Mouse (Mus musculus): ENCODE data around the gene Tnfrsf11a. TPM values are rescaled to one million over a fixed set of nuclear protein-coding genes. Genes with fewer than 3 reads are reported as not detected.

Gene Tnfrsf11a
- total RNA-seq, 2 experiments from 2014 or later, result 7.9 to 8.7 TPM

GRCm38 (mm10) chr1:105815736-105816135, 35.2 kb downstream of the Tnfrsf11a start:
- intact Hi-C loops (cut with DNase I), result no loop called here

GRCm38 (mm10) chr1:105819031-105819430, 38.5 kb downstream of the Tnfrsf11a start:
- intact Hi-C loops (cut with DNase I), result no loop called here
- DNase-seq (ENCODE audit: low spot score in 2 of 2), result no peak

More at GRCm38 (mm10) chr1:105815736-105816135, 35.2 kb downstream of the Tnfrsf11a start:
- no peak for DNase-seq (ENCODE audit: low spot score in 2 of 2)

GRCm38 (mm10) chr1:105819740-105820139, 39.2 kb downstream of the Tnfrsf11a start:
- intact Hi-C loops (cut with DNase I), result no loop called here
- DNase-seq (ENCODE audit: low spot score in 2 of 2), result no peak

GRCm38 (mm10) chr1:105824356-105824755, 43.8 kb downstream of the Tnfrsf11a start:
- intact Hi-C loops (cut with DNase I), result no loop called here
- no peak for DNase-seq (ENCODE audit: low spot score in 2 of 2)

DNA sequence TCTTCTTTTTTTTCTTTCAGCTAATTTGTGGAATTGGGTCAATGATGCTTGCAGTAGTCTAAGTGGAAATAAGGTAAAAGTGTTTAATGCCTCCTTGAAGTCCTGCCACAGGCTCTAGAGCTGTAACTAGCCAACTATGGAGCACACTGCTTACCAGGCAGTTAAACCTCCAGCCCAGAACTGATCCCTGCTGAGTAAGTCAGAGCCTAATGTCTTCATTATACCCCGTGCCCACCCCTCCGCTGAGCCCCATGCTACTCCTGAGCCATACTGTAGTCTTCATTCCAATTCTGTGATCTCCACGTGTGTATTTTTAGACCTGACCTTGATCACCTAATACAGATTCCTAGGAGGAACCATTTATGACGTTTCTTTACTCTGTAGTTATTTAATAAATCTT, 44.5 kb downstream of the Tnfrsf11a start:
- no peak for DNase-seq (ENCODE audit: low spot score in 2 of 2)
- intact Hi-C loops (cut with DNase I), result no loop called here

DNA sequence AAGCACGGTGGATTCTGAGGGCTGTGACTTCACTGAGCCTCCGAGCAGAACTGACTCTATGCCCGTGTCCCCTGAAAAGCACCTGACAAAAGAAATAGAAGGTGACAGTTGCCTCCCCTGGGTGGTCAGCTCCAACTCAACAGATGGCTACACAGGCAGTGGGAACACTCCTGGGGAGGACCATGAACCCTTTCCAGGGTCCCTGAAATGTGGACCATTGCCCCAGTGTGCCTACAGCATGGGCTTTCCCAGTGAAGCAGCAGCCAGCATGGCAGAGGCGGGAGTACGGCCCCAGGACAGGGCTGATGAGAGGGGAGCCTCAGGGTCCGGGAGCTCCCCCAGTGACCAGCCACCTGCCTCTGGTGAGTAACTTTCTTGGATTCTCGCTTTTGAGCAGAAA, 46.9 kb downstream of the Tnfrsf11a start:
- intact Hi-C loops (cut with DNase I), result no loop called here
- no peak for DNase-seq (ENCODE audit: low spot score in 2 of 2)

- no peak for DNase-seq (ENCODE audit: low spot score in 2 of 2)
- intact Hi-C loops (cut with DNase I), result no loop called here
Observed at GRCm38 (mm10) chr1:105827786-105828345, 47.3 kb downstream of the Tnfrsf11a start.

- intact Hi-C loops (cut with DNase I), result no loop called here
- DNase-seq (ENCODE audit: low spot score in 2 of 2), result no peak
Observed at GRCm38 (mm10) chr1:105829171-105829570, 48.7 kb downstream of the Tnfrsf11a start.

- DNase-seq (ENCODE audit: low spot score in 2 of 2), result no peak
Observed at GRCm38 (mm10) chr1:105832784-105833183, 52.3 kb downstream of the Tnfrsf11a start.

GRCm38 (mm10) chr1:105842950-105843349, 62.4 kb downstream of the Tnfrsf11a start:
- intact Hi-C loops (cut with DNase I), result no loop called here
- DNase-seq (ENCODE audit: low spot score in 2 of 2), result no peak

More at GRCm38 (mm10) chr1:105832784-105833183, 52.3 kb downstream of the Tnfrsf11a start:
- intact Hi-C loops (cut with DNase I), result no loop called here

GRCm38 (mm10) chr1:105843386-105843785, 62.9 kb downstream of the Tnfrsf11a start:
- intact Hi-C loops (cut with DNase I), result no loop called here
- DNase-seq (ENCODE audit: low spot score in 2 of 2), result no peak

DNA sequence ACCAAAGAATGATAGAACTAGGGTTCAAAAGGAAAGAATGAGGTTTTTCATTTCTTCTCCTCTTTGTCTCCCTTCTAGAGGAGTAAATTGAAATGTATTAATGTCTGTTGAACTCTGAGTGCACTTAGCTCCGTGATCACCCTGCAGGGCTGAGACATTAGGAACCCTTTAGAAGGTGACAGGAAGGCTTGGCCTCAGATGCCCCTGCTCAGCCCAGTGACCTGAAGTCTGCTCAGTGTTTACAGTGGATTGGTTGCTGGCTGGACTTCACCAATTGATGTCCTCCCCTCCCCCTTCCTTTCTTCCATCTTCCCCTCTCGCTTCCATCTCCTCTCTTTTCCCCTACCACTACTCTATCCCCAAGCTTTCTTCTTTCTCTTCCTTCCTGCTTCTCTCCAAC, 63.3 kb downstream of the Tnfrsf11a start:
- intact Hi-C loops (cut with DNase I), result no loop called here
- no peak for DNase-seq (ENCODE audit: low spot score in 2 of 2)

DNA sequence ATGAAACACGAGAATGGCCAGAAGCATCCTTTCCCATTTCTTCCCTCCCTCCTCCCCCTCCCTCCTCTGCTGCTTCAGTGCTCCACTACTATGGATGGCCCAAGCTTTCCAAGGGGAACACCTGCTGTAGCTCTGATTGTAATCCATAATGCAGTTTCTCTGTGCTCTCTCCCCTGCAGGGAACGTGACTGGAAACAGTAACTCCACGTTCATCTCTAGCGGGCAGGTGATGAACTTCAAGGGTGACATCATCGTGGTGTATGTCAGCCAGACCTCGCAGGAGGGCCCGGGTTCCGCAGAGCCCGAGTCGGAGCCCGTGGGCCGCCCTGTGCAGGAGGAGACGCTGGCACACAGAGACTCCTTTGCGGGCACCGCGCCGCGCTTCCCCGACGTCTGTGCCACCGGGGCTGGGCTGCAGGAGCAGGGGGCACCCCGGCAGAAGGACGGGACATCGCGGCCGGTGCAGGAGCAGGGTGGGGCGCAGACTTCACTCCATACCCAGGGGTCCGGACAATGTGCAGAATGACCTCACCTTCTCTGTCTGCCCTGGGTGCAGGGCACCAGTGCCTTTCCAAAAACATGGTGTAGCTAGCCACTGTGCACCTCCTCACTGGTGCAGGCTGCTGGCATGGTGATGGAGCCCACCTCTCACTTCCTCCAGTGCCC, 64.0 kb downstream of the Tnfrsf11a start:
- peak in 1 of 2 experiments; percentile 26 for DNase-seq (ENCODE audit: low spot score in 2 of 2)
- intact Hi-C loops (cut with DNase I), result no loop called here

- no peak for DNase-seq (ENCODE audit: low spot score in 2 of 2)
- intact Hi-C loops (cut with DNase I), result no loop called here
Observed at GRCm38 (mm10) chr1:105846431-105846830, 65.9 kb downstream of the Tnfrsf11a start.

DNA sequence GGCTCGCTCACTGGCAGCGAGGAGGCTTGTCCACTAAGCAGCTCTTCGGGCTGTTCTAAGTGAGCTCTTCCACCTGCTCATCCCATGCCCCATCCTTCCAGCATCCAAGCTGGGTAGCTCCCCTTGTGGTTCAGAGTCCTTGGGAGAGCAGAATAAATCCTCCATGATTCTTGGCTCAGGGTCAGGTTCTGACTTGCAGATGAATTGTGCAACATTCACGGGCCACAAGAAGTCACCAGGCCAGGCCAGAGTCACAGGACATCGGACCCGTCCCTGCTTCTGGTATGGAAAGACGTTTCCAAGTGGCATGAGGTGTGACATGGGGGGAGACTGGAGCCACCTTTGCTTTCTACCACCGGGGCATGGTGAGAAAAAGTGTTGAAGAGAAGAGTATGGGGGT, 68.3 kb downstream of the Tnfrsf11a start:
- DNase-seq (ENCODE audit: low spot score in 2 of 2), result no peak
- intact Hi-C loops (cut with DNase I), result no loop called here

GRCm38 (mm10) chr1:105851341-105851740, 70.8 kb downstream of the Tnfrsf11a start:
- intact Hi-C loops (cut with DNase I), result no loop called here

DNA sequence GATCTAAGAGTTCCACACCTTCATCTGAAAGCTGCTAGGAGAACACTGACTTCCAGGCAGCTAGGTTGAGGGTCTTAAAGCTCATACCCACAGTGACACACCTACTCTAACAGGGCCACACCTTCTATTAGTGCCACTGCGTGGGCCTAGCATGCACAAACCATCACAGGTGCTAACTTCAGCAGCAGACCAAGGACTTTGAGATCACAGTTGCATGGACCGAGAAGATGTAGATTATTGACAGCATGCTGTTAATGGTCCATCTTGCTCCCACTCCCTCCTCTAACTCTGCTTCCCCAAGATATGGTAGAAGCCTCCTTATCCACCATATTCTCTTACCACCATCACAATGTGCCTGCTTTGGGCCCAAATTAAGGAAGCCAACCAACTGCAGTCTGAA, 79.2 kb downstream of the Tnfrsf11a start:
- DNase-seq (ENCODE audit: low spot score in 2 of 2), result no peak
- intact Hi-C loops (cut with DNase I), result no loop called here

More at GRCm38 (mm10) chr1:105851341-105851740, 70.8 kb downstream of the Tnfrsf11a start:
- no peak for DNase-seq (ENCODE audit: low spot score in 2 of 2)

GRCm38 (mm10) chr1:105876589-105876988, 96.1 kb downstream of the Tnfrsf11a start:
- intact Hi-C loops (cut with DNase I), result no loop called here
- peak; percentile 15 to 44 for DNase-seq (ENCODE audit: low spot score in 2 of 2)

DNA sequence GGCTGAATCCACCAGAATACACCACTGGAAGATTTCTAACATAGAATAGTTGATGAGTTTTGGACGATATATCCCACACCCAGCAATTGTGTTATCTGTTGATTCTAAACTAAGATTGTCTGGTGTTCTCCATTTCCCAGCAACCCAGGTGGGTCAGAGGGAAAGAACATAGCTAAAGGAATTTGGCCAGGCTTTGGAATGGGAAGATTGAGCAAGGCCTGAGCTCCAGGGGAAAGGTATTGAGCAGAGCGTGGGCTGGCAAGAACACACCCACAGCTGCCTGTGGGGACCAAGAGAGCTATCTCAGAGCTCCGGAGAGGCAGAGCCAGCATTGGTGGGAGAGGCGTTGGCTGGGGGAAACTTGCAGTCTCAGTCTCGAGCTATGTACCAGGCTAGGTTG, 97.3 kb downstream of the Tnfrsf11a start:
- intact Hi-C loops (cut with DNase I), result no loop called here
- no peak for DNase-seq (ENCODE audit: low spot score in 2 of 2)

- no peak for DNase-seq (ENCODE audit: low spot score in 2 of 2)
- intact Hi-C loops (cut with DNase I), result no loop called here
Observed at GRCm38 (mm10) chr1:105878416-105878815, 97.9 kb downstream of the Tnfrsf11a start.

- no peak for DNase-seq (ENCODE audit: low spot score in 2 of 2)
- intact Hi-C loops (cut with DNase I), result no loop called here
Observed at GRCm38 (mm10) chr1:105880555-105881304, 100.2 kb downstream of the Tnfrsf11a start.
